Mouse (Mus musculus): Measurements from ENCODE around the gene Rere. TPM values are rescaled to one million over a fixed set of nuclear protein-coding genes. Genes with fewer than 3 reads are reported as not detected.
A peak's percentile ranks its signal among the peaks of the same experiment; 100 is the strongest.

Rere gene
- total and polyA plus RNA-seq, 3 experiments = 3.1 to 36.5 (median 8.7) TPM

DNA sequence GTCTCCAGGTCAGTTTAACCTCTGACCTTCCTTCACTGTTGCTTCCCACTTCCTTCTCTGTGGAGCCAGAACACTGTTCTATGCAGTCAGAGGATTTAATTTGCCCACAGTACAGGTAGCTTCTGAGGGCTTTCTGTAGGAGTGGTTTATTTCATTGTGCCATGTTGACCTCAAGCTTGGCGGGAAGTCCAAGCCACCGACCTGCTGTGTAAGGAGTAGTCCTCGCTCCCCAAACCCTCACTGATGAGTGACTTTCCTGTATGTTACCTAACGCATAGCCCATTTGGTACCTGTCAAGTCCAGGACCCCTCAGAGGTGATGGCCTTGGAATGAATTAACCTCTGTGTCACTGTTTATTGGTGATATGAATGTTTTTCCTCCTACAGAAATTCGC, 42.4 kb upstream of the Rere start:
- peak overlapping the region; percentile 97 to 100 (median 98) for H3K4me3 ChIP-seq (replicated peaks in 1 of 3; ENCODE audit: low read depth in 2 of 3, low read length in 2 of 3, poor library complexity in 1 of 3)
- peaks cover 5 to 54% of the 10 kb centered on the region in 2 experiments for H3K4me1 ChIP-seq (ENCODE audit: control insufficient read depth in 1 of 2, insufficient read depth in 2 of 2)
- dilution Hi-C loops (cut with MboI; ENCODE audit: extremely low pct_ligation_motif_present, extremely low pct_unique_long_range_greater_than_20kb, low sequenced_read_pairs) (no loop called here), in situ Hi-C loops (cut with MboI; ENCODE audit: low pct_ligation_motif_present, low pct_unique_long_range_greater_than_20kb, low sequenced_read_pairs) (no loop called here)
- no peak for TF ChIP-seq E2F4 (IDR thresholded peaks at IDR 0.05; ENCODE audit: insufficient replicate concordance, low read depth, low read length)
- TF ChIP-seq ELF1 (IDR thresholded peaks at IDR 0.05; ENCODE audit: low read depth, low read length) = no peak
- no peak for TF ChIP-seq USF2 (conservative IDR thresholded peaks at IDR 0.05; ENCODE audit: low read depth, low read length)
- no peak for TF ChIP-seq POLR2A (IDR thresholded peaks at IDR 0.05; ENCODE audit: low read depth, low read length)
- no peak for TF ChIP-seq MXI1 (IDR thresholded peaks at IDR 0.05; ENCODE audit: low read depth, low read length)
- H3K27ac ChIP-seq (ENCODE audit: insufficient read depth, low read depth) = peak overlapping the region; percentile 70
- peak overlapping the region; percentile 93 for H3K9ac ChIP-seq (ENCODE audit: insufficient read depth, low read depth)
- no peaks in the 10 kb centered on the region for H3K27me3 ChIP-seq (replicated peaks)
- H3K36me3 ChIP-seq (replicated peaks in 1 of 2; ENCODE audit: control insufficient read depth in 1 of 2, insufficient read depth in 1 of 2, low read length in 1 of 2) = peaks cover 36 to 52% of the 10 kb centered on the region in 2 experiments
- no peaks in the 10 kb centered on the region for H3K9me3 ChIP-seq (replicated peaks; ENCODE audit: low read length)
- H3K79me2 ChIP-seq (replicated peaks; ENCODE audit: control insufficient read depth, extremely low read depth, insufficient read depth, poor library complexity, severe bottlenecking) = peaks cover 55% of the 10 kb centered on the region
- DNase-seq (ENCODE audit: extremely low read depth) = no peak
- peak overlapping the region; percentile 87 for H3K4me2 ChIP-seq (ENCODE audit: insufficient read depth, low read depth, poor library complexity, severe bottlenecking)

DNA sequence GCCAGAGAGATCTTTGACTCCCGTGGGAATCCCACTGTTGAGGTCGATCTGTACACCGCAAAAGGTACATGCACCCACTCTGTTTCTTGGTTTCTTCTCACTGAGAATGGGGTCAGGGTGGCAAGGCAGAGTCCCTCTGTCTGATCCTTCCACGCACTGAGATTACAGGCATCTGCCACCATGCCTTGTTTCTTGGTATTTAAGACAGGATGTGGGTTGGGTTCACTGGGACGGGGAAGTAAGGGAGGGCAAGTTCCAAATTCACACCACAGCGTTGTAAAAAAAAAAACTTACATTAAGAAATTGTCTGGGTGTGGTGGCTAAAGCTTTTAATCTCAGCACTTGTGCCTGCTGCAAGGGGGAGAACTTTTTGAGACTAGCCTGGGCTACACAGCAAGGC, 41.9 kb upstream of the Rere start:
- TF ChIP-seq MAZ (IDR thresholded peaks at IDR 0.05; ENCODE audit: low read depth, low read length) (peak; percentile 6; the same call in 1 of the 2 replicates), ZNF384 (IDR thresholded peaks at IDR 0.05; ENCODE audit: low read depth, low read length) (peak; percentile 49), KAT2A (IDR thresholded peaks at IDR 0.05; ENCODE audit: insufficient replicate concordance, low read length) (no peak), CHD1 (IDR thresholded peaks at IDR 0.05; ENCODE audit: low read depth, low read length) (no peak)
- Histone ChIP-seq H3K36me3 (replicated peaks in 1 of 2; ENCODE audit: control insufficient read depth in 1 of 2, insufficient read depth in 1 of 2, low read length in 1 of 2) (peaks cover 40 to 56% of the 10 kb centered on the region in 2 experiments), H3K9ac (ENCODE audit: insufficient read depth, low read depth) (peak overlapping the region; percentile 37), H3K4me1 (ENCODE audit: control insufficient read depth in 1 of 2, insufficient read depth in 2 of 2) (peaks cover 5 to 54% of the 10 kb centered on the region in 2 experiments), H3K27ac (ENCODE audit: insufficient read depth, low read depth) (peak overlapping the region; percentile 70), H3K4me3 (replicated peaks in 1 of 3; ENCODE audit: low read depth in 2 of 3, low read length in 2 of 3, poor library complexity in 1 of 3) (peak overlapping the region; percentile 97 to 100 (median 98)), H3K27me3 (replicated peaks) (no peaks in the 10 kb centered on the region), H3K79me2 (replicated peaks; ENCODE audit: control insufficient read depth, extremely low read depth, insufficient read depth, poor library complexity, severe bottlenecking) (peaks cover 55% of the 10 kb centered on the region), H3K4me2 (ENCODE audit: insufficient read depth, low read depth, poor library complexity, severe bottlenecking) (peak overlapping the region; percentile 87), H3K9me3 (replicated peaks; ENCODE audit: low read length) (no peaks in the 10 kb centered on the region)
- no peak for DNase-seq (ENCODE audit: extremely low read depth)
- in situ Hi-C loops (cut with MboI; ENCODE audit: low pct_ligation_motif_present, low pct_unique_long_range_greater_than_20kb, low sequenced_read_pairs) = no loop called here
- dilution Hi-C loops (cut with MboI; ENCODE audit: extremely low pct_ligation_motif_present, extremely low pct_unique_long_range_greater_than_20kb, low sequenced_read_pairs) = no loop called here

DNA sequence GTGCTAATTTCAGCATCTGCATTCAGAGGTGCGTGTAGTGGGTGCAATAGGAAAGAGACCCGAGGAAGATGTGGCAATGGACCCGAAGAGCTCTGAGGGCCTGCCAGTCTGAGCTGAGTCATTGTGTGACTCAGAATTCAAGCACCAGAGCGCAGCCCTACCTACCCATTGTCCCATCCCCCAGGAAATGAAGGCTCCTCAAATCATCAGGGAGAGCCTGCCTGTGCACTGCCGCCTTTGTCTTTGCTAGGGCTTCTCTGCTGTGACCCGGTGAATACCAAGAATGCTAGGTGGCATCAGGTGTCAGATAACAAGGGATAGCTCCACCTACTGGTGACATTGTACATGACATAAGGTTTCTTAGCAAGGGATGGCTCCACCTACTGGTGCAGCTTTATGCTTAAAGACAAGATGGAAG, 41.5 kb upstream of the Rere start:
- peak; percentile 98 for DNase-seq (ENCODE audit: extremely low read depth)
- Histone ChIP-seq H3K4me2 (ENCODE audit: insufficient read depth, low read depth, poor library complexity, severe bottlenecking) (peak overlapping the region; percentile 87), H3K27ac (ENCODE audit: insufficient read depth, low read depth) (peak overlapping the region; percentile 13), H3K9me3 (replicated peaks; ENCODE audit: low read length) (no peaks in the 10 kb centered on the region), H3K4me3 (replicated peaks in 1 of 3; ENCODE audit: low read depth in 2 of 3, low read length in 2 of 3, poor library complexity in 1 of 3) (peak overlapping the region in 2 of 3 experiments; percentile 98 to 100), H3K36me3 (replicated peaks in 1 of 2; ENCODE audit: control insufficient read depth in 1 of 2, insufficient read depth in 1 of 2, low read length in 1 of 2) (peaks cover 45 to 61% of the 10 kb centered on the region in 2 experiments), H3K79me2 (replicated peaks; ENCODE audit: control insufficient read depth, extremely low read depth, insufficient read depth, poor library complexity, severe bottlenecking) (peaks cover 55% of the 10 kb centered on the region), H3K4me1 (ENCODE audit: control insufficient read depth in 1 of 2, insufficient read depth in 2 of 2) (peaks cover 3 to 50% of the 10 kb centered on the region in 2 experiments), H3K27me3 (replicated peaks) (no peaks in the 10 kb centered on the region), H3K9ac (ENCODE audit: insufficient read depth, low read depth) (peak overlapping the region; percentile 37; the same call in 1 of the 2 replicates)
- dilution Hi-C loops (cut with MboI; ENCODE audit: extremely low pct_ligation_motif_present, extremely low pct_unique_long_range_greater_than_20kb, low sequenced_read_pairs) (no loop called here), in situ Hi-C loops (cut with MboI; ENCODE audit: low pct_ligation_motif_present, low pct_unique_long_range_greater_than_20kb, low sequenced_read_pairs) (no loop called here)
- TF ChIP-seq HCFC1 (IDR thresholded peaks at IDR 0.05; ENCODE audit: low read depth, low read length) = peak; percentile 56
- no peak for TF ChIP-seq GABPA (IDR thresholded peaks at IDR 0.05; ENCODE audit: insufficient replicate concordance, low read depth, low read length)
- no peak for TF ChIP-seq PAX5 (IDR thresholded peaks at IDR 0.05; ENCODE audit: low read length)
- 0 out of 2 replicates have a peak, but pooled peaks have one; percentile 48 for TF ChIP-seq MAX (IDR thresholded peaks at IDR 0.05; ENCODE audit: low read length)
- no peak for TF ChIP-seq E2F4 (IDR thresholded peaks at IDR 0.05; ENCODE audit: insufficient replicate concordance, low read depth, low read length)
- TF ChIP-seq SIN3A (IDR thresholded peaks at IDR 0.05; ENCODE audit: low read length) = peak; percentile 88
- TF ChIP-seq ZC3H11A (IDR thresholded peaks at IDR 0.05; ENCODE audit: low read depth, low read length) = no peak
- peak; percentile 75 for TF ChIP-seq CHD2 (IDR thresholded peaks at IDR 0.05; ENCODE audit: low read length)
- TF ChIP-seq USF1 (IDR thresholded peaks at IDR 0.05; ENCODE audit: low read depth, low read length) = no peak
- TF ChIP-seq MEF2A (IDR thresholded peaks at IDR 0.05; ENCODE audit: borderline replicate concordance, low read depth, low read length) = peak; percentile 39; the same call in 1 of the 2 replicates
- TF ChIP-seq MXI1 (IDR thresholded peaks at IDR 0.05; ENCODE audit: low read depth, low read length) = peak; percentile 78
- TF ChIP-seq JUND (conservative IDR thresholded peaks at IDR 0.05; ENCODE audit: low read depth, low read length) = peak; percentile 72
- TF ChIP-seq RCOR1 (conservative IDR thresholded peaks at IDR 0.05; ENCODE audit: low read depth, low read length) = peak; percentile 64; the same call in 1 of the 2 replicates
- peak; percentile 78; the same call in 1 of the 2 replicates for TF ChIP-seq MAFK (IDR thresholded peaks at IDR 0.05; ENCODE audit: insufficient replicate concordance, low read length)
- TF ChIP-seq SMC3 (IDR thresholded peaks at IDR 0.05; ENCODE audit: low read depth, low read length) = peak; percentile 65
- peak; percentile 50 for TF ChIP-seq EP300 (IDR thresholded peaks at IDR 0.05; ENCODE audit: low read length)
- no peak for TF ChIP-seq KAT2A (IDR thresholded peaks at IDR 0.05; ENCODE audit: insufficient replicate concordance, low read length)
- TF ChIP-seq NRF1 (IDR thresholded peaks at IDR 0.05; ENCODE audit: low read depth, low read length) = 0 out of 2 replicates have a peak, but pooled peaks have one; percentile 28
- TF ChIP-seq POLR2A (IDR thresholded peaks at IDR 0.05; ENCODE audit: low read depth, low read length) = peak; percentile 60
- peak; percentile 2; the same call in 1 of the 2 replicates for TF ChIP-seq ZNF384 (IDR thresholded peaks at IDR 0.05; ENCODE audit: low read depth, low read length)

Data from CH12.LX (cell line).